Mouse (Mus musculus) thymus, postnatal 0 days (tissue): ENCODE measurements around the gene 2810459M11Rik. TPM values are rescaled to one million over a fixed set of nuclear protein-coding genes. Genes with fewer than 3 reads are reported as not detected.

Source experiments
- DNase-seq: peaks from one replicate; pipeline ENCODE4 v3.0.0-alpha.2; 2015; ENCODE audit warnings: low spot score
- polyA plus RNA-seq: library from polyadenylated mRNA; unstranded; fragments of >200 nt; fragmentation: Nextera tagmentation; extraction: Ambion mirVana; gene quantifications from 2 replicates; pipeline ENCODE4 v1.2.1, GENCODE M21; 2015

Gene 2810459M11Rik
- polyA plus RNA-seq, 1 experiment from 2014 or later: 0.14 TPM

DNA sequence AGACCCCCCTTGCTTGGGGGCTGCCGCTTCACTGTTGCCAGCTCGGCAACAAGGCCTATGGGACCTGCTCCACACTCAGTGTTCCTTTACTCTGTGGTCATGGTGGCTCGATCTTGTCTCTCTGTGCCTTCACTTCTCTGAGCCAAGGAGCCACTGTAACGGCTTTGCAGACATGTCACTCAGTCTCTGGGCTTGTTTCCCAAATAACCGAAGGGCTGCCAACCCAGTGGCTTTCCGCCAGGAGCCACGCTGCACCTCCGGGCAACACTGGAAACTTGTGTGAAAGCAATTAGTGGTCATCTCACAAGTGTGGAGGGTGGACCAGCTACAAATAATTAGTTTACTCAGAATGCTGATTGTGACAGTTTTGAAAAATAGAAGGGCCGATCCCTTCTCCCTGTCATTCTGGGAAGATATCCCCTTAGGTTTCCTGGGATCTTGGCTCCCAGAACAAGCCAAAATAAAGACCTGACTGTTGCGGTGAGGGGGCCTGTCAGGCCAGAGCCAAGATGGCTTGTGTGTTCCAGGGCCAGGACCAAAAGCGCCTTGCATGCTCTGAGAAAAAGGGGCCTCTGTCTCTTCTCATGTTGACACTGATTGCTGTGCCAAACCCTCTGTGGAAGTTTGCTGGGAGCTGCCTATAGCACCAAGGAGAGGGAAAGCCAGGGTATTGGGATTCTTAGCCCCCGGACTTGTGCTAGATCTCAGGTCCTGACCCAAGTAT, 7.7 kb downstream of the 2810459M11Rik start:
- DNase-seq: no peak

DNA sequence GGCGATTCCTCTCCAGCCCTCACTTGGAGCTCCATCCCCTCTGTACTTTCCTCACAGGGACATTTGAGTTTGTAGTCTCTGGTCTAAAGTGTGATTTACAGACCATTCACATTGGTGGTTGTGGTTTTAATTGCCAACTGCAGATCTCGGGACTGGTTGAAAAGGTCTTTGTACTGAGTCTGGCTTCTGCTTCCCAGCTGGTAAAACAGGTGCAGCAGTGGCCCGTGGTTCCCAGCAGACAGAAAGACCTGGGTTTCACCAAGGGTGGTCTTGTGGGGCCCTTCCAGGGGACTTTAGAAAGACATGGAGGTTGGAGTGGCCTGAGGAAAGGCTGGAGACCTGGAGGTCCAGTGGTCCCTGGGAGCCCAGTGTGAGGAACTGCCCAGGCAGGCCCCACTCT, 9.3 kb downstream of the 2810459M11Rik start:
- peak; percentile 15 for DNase-seq

DNA sequence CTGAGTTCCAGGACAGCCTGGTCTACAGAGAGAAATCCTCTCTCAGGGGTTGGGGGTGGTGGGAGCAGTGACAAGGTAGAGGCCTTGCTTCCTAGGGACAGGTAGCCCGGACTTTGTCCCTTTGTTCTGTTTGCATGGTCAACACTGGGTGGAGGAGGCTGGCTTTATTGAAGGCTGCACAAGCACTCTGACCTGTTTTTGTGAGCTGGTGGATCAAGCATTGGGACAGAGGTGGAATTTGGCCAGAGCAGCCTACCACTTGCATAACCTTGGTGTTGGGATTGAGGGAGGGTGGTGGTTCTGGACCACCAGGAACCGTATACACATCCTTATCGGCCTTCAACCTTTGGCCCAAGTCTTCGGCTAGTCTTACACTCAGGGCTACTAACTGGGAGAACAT, 10.6 kb downstream of the 2810459M11Rik start:
- no peak for DNase-seq

DNA sequence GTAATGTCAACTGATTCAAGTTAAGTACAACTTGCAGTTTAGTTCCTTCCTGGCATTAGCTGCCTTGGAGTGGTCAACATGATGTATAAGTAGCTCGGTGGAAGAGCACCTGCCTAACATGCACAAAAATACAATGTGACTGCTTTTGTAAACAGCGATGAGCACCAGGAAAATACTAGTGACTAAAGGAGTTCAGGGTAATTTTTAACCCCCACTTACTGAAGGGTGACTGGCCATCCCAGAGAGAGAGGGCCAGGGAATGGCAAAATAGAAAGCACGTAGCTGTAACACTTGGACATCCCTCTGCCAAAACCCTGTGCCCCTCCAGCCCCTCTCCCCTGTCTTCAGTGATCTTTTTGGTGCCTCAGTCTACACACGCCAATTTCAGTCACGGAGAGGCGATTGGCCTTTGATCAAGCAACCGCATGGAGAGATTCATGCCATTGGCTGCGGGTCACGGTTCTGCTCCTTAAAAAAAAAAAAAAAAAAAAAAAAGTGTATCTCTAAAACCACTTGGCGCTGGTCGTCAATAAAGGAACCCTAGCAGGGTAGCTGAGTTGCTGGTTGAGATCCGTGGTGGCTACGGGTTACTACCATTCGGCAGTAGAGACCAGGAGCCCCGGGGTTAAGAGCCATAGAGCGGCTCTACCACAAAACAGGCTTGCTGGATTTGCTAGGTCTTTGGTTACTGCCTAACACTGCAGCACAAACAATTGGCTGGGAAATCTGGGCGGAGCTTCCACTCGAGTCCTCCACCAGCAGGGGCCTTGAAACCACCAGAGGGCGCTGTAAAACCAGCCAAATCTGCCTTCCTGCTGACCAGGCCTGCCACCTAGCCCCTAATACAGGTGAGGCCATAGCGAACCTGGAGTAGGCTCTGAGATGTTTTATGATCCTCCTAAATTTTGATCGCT, 13.4 kb downstream of the 2810459M11Rik start:
- peak; percentile 93 for DNase-seq

DNA sequence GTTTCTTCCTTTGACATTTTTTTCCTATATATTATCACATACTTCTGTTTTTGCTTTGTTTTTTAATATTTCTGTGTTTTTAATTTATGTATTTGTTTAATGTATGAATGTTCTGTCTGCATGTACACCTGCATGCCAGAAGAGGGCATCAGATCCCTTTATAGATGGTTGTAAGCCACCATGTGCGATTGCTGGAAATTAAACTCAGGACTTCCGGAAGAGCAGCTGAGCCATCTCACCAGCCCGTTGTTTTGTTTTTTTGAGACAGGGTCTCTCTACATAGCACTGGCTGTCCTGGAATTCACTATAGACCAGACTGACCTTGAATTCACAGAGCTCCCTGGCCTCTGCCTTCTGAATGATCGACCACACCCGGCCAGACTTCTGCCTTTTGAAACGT, 16.9 kb downstream of the 2810459M11Rik start:
- no peak for DNase-seq

DNA sequence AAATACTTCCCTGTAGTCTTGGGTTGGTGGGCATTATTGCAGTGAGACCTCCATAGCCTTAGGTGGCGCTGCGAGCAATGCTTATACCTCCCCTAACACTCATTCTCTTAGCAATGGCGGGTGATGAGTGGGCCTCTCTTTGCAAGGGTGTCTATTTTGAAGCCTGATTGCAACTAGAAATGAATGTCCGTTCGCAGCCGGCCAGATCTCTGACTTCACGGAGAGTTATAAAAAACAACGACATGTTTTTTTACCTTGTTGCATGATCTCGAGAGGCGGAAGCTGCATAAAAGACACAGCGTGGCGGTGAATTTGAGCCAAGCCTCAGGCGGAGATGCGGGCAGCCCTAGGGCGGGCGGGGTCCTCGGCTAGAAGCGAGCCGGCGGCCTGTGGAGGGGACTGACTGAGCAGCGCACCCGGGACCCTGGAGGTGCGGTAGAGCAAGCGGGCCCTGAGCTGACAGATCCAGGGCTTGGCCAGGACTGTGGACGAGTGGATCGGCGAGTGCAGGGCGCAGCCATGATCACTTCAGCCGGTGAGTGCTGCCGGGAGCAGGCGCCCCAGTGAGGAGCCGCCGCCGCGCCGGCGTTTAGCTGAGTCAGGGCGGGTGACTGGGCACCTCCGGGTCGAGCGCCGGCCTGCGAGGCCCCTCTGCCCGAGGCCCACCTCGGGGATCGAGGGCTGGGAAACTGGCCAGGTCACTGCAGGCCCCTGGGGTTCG, 18.8 kb downstream of the 2810459M11Rik start, which contains the start of gene Psmd1:
Gene Psmd1, plus strand, starts transcription at position 117 of the 721 bp plus-strand sequence.
- DNase-seq: peak; percentile 95

DNA sequence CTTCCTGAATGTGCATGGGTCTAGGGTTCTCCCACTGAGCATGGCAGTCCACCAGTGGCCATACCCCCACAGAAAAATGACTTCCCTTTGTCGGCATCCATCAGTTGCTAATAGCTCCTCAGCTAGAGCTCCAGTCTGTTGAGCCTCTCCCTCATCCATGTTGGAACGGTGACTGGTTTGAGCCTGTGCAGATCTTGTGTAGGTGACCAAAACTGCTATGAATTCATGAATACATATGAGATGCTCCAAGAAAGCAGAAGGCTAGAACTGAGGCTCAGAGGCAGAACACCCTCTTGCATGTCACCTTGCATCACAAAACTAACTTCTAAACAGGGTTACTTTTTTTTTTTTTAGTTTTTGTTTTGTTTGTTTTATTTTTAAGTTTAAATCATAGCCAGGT, 30.9 kb downstream of the 2810459M11Rik start:
- no peak for DNase-seq

DNA sequence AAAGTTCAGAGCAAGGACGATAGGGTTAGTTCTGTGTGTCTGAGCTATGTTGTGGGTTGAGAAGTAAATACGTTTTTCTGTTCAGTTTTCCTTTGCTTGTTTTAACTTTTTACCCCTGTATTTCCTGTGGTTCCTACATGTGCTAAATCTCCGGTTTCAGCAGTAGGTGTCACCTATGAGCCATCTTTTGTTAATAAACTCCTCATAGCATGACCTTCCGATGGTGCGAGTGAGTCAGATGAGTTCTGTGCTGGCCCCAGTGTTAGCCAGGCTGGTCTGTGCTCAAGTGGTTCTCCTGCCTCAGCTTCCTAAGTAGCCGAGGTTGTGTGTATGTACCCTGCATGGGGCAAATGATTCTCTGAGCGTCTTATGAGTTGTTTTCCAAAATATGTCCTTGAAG, 48.8 kb downstream of the 2810459M11Rik start:
- no peak for DNase-seq

DNA sequence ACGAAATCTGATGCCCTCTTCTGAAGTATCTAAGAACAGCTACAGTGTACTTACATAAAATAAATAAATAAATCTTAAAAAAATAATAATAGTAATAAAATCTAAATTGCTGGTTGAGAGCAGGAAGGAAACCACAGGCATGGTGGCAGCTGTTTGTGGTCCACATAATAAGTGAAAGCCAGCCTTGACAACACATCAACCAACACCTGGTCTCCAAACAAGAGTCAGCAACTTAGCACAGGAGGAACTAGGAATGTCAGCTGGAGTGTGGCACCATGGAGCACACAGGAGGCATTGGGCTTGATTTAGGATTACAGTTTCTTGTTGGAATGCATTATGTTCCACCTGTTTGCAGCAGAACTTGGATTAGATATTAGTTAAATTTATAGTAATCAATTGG, 59.4 kb downstream of the 2810459M11Rik start:
- no peak for DNase-seq

Other genes with a start within 250 kb of the 2810459M11Rik start
- gene Itm2c, start 151.6 kb upstream of the 2810459M11Rik start, polyA plus RNA-seq: 178 and 184 TPM in 2 replicates
- gene 4933407L21Rik, start 117.4 kb upstream of the 2810459M11Rik start, polyA plus RNA-seq: 2.6 and 3.1 TPM in 2 replicates
- 0.39 and 0.58 TPM in 2 replicates for gene Gpr55, start 84.9 kb upstream of the 2810459M11Rik start, polyA plus RNA-seq
- gene Spata3, start 29.0 kb upstream of the 2810459M11Rik start, polyA plus RNA-seq: not detected in 2 replicates
- 125 and 128 TPM in 2 replicates for gene Psmd1, start 18.5 kb downstream of the 2810459M11Rik start, polyA plus RNA-seq
- 0.13 and 0.19 TPM in 2 replicates for gene Htr2b, start 66.1 kb downstream of the 2810459M11Rik start, polyA plus RNA-seq
- 0.34 and 0.45 TPM in 2 replicates for gene Gm21972, start 87.8 kb downstream of the 2810459M11Rik start, polyA plus RNA-seq
- gene Armc9, start 108.9 kb downstream of the 2810459M11Rik start, polyA plus RNA-seq: 9.7 and 10.3 TPM in 2 replicates